Mouse (Mus musculus) heart, postnatal 0 days (tissue): ENCODE results near the gene Nrxn1. TPM values are rescaled to one million over a fixed set of nuclear protein-coding genes. Genes with fewer than 3 reads are reported as not detected.

ENCODE experiments used
- ATAC-seq: fragments of 200-750 bp; cut with Nextera tagmentation; 2 replicates; pipeline ENCODE4 v1.8.0; 2017; ENCODE audit warnings: low read depth, moderate number of reproducible peaks, moderate library complexity; ENCODE audit not compliant: insufficient read depth
- DNase-seq: peaks from one replicate; pipeline ENCODE4 v3.0.0-alpha.2; 2016; ENCODE audit warnings: low spot score
- H3K27ac ChIP-seq: fragments of 300-500 bp; sonication (generic); 2 replicates; pipeline ENCODE4 v1.5.1; 2014; ENCODE audit warnings: low read depth, mild to moderate bottlenecking
- H3K27me3 ChIP-seq: fragments of 300-500 bp; sonication (generic); 2 replicates; pipeline ENCODE4 v1.6.1; 2014; ENCODE audit warnings: low read length, mixed read lengths; ENCODE audit not compliant: control insufficient read depth, insufficient read depth
- H3K36me3 ChIP-seq: fragments of 300-500 bp; sonication (generic); replicated peaks from 2 replicates; pipeline ENCODE4 v1.6.1; 2014; ENCODE audit warnings: low read length, mixed read lengths; ENCODE audit not compliant: control insufficient read depth, insufficient read depth
- H3K4me1 ChIP-seq: fragments of 300-500 bp; sonication (generic); 2 replicates; pipeline ENCODE4 v1.6.1; 2014; ENCODE audit warnings: antibody characterized with exemption; ENCODE audit not compliant: control insufficient read depth, insufficient read depth
- H3K4me2 ChIP-seq: fragments of 300-500 bp; sonication (generic); 2 replicates; pipeline ENCODE4 v1.6.1; 2014; ENCODE audit warnings: low read depth, mild to moderate bottlenecking, low read length, moderate library complexity
- H3K4me3 ChIP-seq: fragments of 300-500 bp; sonication (generic); 2 replicates; pipeline ENCODE4 v1.5.1; 2014; ENCODE audit warnings: low read depth, low read length
- H3K9ac ChIP-seq: fragments of 300-500 bp; sonication (generic); replicated peaks from 2 replicates; pipeline ENCODE4 v1.6.1; 2014; ENCODE audit warnings: low read depth, low read length, mixed read lengths
- H3K9me3 ChIP-seq: fragments of 300-500 bp; sonication (generic); replicated peaks from 2 replicates; pipeline ENCODE4 v1.6.1; 2016; ENCODE audit warnings: low read length; ENCODE audit not compliant: control insufficient read depth
- CTCF ChIP-seq: IDR thresholded peaks from 2 replicates; pipeline ENCODE4 v1.5.1; 2016; ENCODE audit warnings: antibody characterized with exemption, control low read depth, low read depth
- EP300 ChIP-seq: IDR thresholded peaks from 2 replicates; pipeline ENCODE4 v1.6.1; 2016; ENCODE audit warnings: antibody characterized with exemption, low read depth
- WGBS: fragments of 180-500 bp; shearing (Covaris S2); extraction: QIAGEN DNeasy Blood & Tissue Kit; methylation state at CpG from one replicate; pipeline ENCODE4 v1.1.7; 2014; 5-methylcytosine and 5-hydroxymethylcytosine counted together
- polyA plus RNA-seq: library from polyadenylated mRNA; unstranded; fragments of >200 nt; fragmentation: Nextera tagmentation; extraction: Ambion mirVana; gene quantifications from 2 replicates; pipeline ENCODE4 v1.2.1, GENCODE M21; 2015
- total RNA-seq: library from RNA; depleted of rRNA; stranded (reverse); fragments of >200 nt; gene quantifications from 2 replicates; pipeline ENCODE4 v1.2.3, GENCODE M21; 2014; ENCODE audit warnings: low replicate concordance

The Nrxn1 gene
- total and polyA plus RNA-seq, 2 experiments from 2014 or later: 1.1 to 4.1 TPM

DNA sequence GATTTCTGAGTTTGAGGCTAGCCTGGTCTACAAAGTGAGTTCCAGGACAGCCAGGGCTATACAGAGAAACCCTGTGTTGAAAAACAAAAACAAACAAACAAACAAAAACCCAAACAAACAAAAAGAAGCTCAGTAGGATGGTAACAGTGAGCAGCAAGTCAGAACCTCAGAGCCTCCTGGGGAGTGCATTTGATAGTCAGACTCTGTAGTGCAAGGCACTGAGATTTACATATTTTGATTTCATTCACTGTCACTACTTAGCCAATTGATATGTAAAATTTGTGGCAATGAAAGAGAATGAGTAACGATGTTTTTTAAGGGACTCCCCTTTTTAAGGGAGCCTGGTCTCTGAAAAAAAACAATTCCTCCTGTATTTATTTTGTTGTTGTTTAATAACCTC lies 304.8 kb downstream of the Nrxn1 start:
- ATAC-seq: no peak
- no peak overlapping the region for H3K4me2 ChIP-seq

GRCm38 (mm10) chr17:90787121-90787788 lies 305.6 kb downstream of the Nrxn1 start:
- Histone ChIP-seq H3K9ac (no peak overlapping the region), H3K27me3 (no peaks in the 10 kb centered on the region), H3K4me3 (no peak overlapping the region), H3K36me3 (no peaks in the 10 kb centered on the region), H3K9me3 (no peaks in the 10 kb centered on the region), H3K4me1 (no peaks in the 10 kb centered on the region), H3K27ac (no peak overlapping the region), H3K4me2 (no peak overlapping the region)
- TF ChIP-seq EP300 (no peak), CTCF (no peak)
- 74% methylated on average over 5 of the region's 5 CpGs for WGBS
- ATAC-seq (0 out of 2 replicates have a peak, but pooled peaks have one; percentile 30), DNase-seq (no peak)

More for the DNA sequence above, 304.8 kb downstream of the Nrxn1 start:
- Histone ChIP-seq H3K36me3 (no peaks in the 10 kb centered on the region), H3K9ac (no peak overlapping the region), H3K27ac (no peak overlapping the region), H3K9me3 (no peaks in the 10 kb centered on the region), H3K4me1 (no peaks in the 10 kb centered on the region), H3K27me3 (no peaks in the 10 kb centered on the region), H3K4me3 (no peak overlapping the region)
- no peak for TF ChIP-seq CTCF
- no peak for TF ChIP-seq EP300
- WGBS: 49% methylated on average over 1 of the region's 1 CpGs
- DNase-seq: no peak

DNA sequence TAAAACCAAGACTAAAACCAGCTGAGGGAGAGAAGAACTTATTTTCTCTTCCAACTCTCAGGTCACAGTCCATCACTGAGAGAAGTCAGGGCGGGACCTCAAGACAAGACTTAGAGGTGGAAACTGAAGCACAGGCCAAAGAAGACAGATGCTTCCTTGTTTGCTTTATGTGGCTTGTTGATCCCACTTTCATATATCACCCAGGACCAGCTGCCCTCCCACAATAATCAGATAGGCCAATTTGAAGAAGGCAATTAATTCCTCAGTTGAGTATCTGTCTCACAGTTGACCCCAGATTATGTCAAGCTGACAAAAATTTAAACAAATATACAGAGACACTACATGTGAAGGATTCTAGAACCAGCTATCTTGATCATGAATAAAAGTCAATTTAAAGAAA lies 312.4 kb downstream of the Nrxn1 start:
- no peak for ATAC-seq
- 83% methylated on average over 1 of the region's 1 CpGs for WGBS
- H3K4me2 ChIP-seq: no peak overlapping the region
- TF ChIP-seq EP300: no peak
- TF ChIP-seq CTCF: no peak
- no peaks in the 10 kb centered on the region for H3K4me1 ChIP-seq
- no peaks in the 10 kb centered on the region for H3K27me3 ChIP-seq
- H3K9me3 ChIP-seq: no peaks in the 10 kb centered on the region
- DNase-seq: no peak
- H3K9ac ChIP-seq: no peak overlapping the region
- H3K4me3 ChIP-seq: no peak overlapping the region
- H3K36me3 ChIP-seq: no peaks in the 10 kb centered on the region
- no peak overlapping the region for H3K27ac ChIP-seq

DNA sequence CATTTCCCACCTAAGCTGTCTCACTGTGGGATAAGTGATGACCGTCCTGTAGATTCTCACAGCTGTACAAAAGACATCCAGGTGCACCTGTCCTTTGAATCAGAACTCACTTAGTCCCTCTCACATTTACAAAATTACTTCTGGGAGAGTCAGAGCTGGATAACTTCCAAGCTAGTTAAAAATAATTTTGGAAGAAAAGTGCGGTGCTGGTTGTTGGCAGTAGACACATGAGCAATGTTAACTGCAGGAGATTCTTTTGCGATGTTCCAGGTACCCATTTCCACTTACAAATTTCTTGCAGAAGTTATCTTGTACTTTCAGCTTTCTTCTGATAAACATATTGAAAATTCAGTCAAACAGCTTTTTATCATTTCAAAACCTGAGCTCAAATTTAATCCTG lies 317.5 kb downstream of the Nrxn1 start:
- no peaks in the 10 kb centered on the region for H3K9me3 ChIP-seq
- H3K36me3 ChIP-seq: no peaks in the 10 kb centered on the region
- 62% methylated on average over 3 of the region's 3 CpGs for WGBS
- no peaks in the 10 kb centered on the region for H3K27me3 ChIP-seq
- H3K27ac ChIP-seq: no peak overlapping the region
- TF ChIP-seq CTCF (no peak), EP300 (no peak)
- H3K4me1 ChIP-seq: no peaks in the 10 kb centered on the region
- DNase-seq (no peak), ATAC-seq (no peak)
- no peak overlapping the region for H3K4me2 ChIP-seq
- H3K9ac ChIP-seq: no peak overlapping the region
- H3K4me3 ChIP-seq: no peak overlapping the region

DNA sequence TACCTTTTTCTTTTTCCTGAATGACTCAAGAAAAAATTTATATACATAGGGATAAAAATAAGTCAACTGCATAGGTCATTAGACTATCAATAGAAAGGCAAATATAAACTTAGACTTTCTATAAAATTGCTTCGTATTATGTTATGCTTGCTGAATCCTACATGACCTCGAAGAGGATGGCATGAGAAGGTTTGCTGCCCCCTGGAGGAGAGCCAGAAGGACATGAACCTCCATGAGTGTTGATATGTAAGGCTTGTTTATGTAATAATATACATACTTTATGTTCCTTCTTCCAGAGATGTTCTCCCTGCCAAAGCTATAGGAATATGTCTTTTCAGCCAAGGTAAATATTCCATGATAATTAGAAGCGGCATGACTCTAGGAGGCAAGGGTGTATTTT lies 319.6 kb downstream of the Nrxn1 start:
- DNase-seq (no peak), ATAC-seq (no peak)

GRCm38 (mm10) chr17:90768216-90768615 lies 324.7 kb downstream of the Nrxn1 start:
- no peaks in the 10 kb centered on the region for H3K27me3 ChIP-seq
- H3K4me2 ChIP-seq: no peak overlapping the region
- WGBS: 48% methylated on average over 1 of the region's 1 CpGs
- no peaks in the 10 kb centered on the region for H3K9me3 ChIP-seq
- H3K9ac ChIP-seq: no peak overlapping the region
- DNase-seq (no peak), ATAC-seq (no peak)
- no peak overlapping the region for H3K4me3 ChIP-seq
- no peak for TF ChIP-seq EP300
- TF ChIP-seq CTCF: no peak
- no peaks in the 10 kb centered on the region for H3K36me3 ChIP-seq
- no peak overlapping the region for H3K27ac ChIP-seq
- H3K4me1 ChIP-seq: no peaks in the 10 kb centered on the region

More for the DNA sequence above, 319.6 kb downstream of the Nrxn1 start:
- H3K4me3 ChIP-seq: no peak overlapping the region
- no peak overlapping the region for H3K27ac ChIP-seq
- no peaks in the 10 kb centered on the region for H3K36me3 ChIP-seq
- no peak overlapping the region for H3K9ac ChIP-seq
- H3K4me1 ChIP-seq: no peaks in the 10 kb centered on the region
- no peak overlapping the region for H3K4me2 ChIP-seq
- H3K27me3 ChIP-seq: no peaks in the 10 kb centered on the region
- WGBS: 62% methylated on average over 3 of the region's 3 CpGs
- H3K9me3 ChIP-seq: no peaks in the 10 kb centered on the region
- TF ChIP-seq EP300: no peak
- TF ChIP-seq CTCF: peak; percentile 14; the same call in 1 of the 2 replicates
